Mouse (Mus musculus) forebrain, postnatal 0 days (tissue): ENCODE measurements around the gene Tbcd. TPM values are rescaled to one million over a fixed set of nuclear protein-coding genes. Genes with fewer than 3 reads are reported as not detected.

Source experiments
- ATAC-seq: fragments of 200-750 bp; cut with Nextera tagmentation; 2 replicates; pipeline ENCODE4 v1.8.0; 2017; ENCODE audit warnings: mild to moderate bottlenecking, moderate library complexity
- DNase-seq: peaks from one replicate; pipeline ENCODE4 v3.0.0-alpha.2; 2015
- H3K27ac ChIP-seq: fragments of 300-500 bp; sonication (generic); 2 replicates; pipeline ENCODE4 v1.5.1; 2014; ENCODE audit warnings: low read depth, mild to moderate bottlenecking, antibody characterized with exemption, low read length, moderate library complexity, mixed read lengths
- H3K27me3 ChIP-seq: fragments of 300-500 bp; sonication (generic); 2 replicates; pipeline ENCODE4 v1.6.1; 2014; ENCODE audit warnings: mild to moderate bottlenecking, low read length, mixed read lengths; ENCODE audit not compliant: insufficient read depth
- H3K36me3 ChIP-seq: fragments of 300-500 bp; sonication (generic); 2 replicates; pipeline ENCODE4 v1.6.1; 2014; ENCODE audit warnings: mild to moderate bottlenecking, moderate library complexity; ENCODE audit not compliant: insufficient read depth
- H3K4me1 ChIP-seq: fragments of 300-500 bp; sonication (generic); 2 replicates; pipeline ENCODE4 v1.6.1; 2014; ENCODE audit warnings: antibody characterized with exemption; ENCODE audit not compliant: insufficient read depth
- H3K4me2 ChIP-seq: fragments of 300-500 bp; sonication (generic); 2 replicates; pipeline ENCODE4 v1.6.1; 2014; ENCODE audit warnings: low read depth, mild to moderate bottlenecking, moderate library complexity
- H3K4me3 ChIP-seq: fragments of 300-500 bp; sonication (generic); 2 replicates; pipeline ENCODE4 v1.5.1; 2014; ENCODE audit warnings: low read depth, low read length, mixed read lengths
- H3K9ac ChIP-seq: fragments of 300-500 bp; sonication (generic); 2 replicates; pipeline ENCODE4 v1.6.1; 2014; ENCODE audit warnings: mild to moderate bottlenecking
- H3K9me3 ChIP-seq: fragments of 300-500 bp; sonication (generic); 2 replicates; pipeline ENCODE4 v1.6.1; 2016; ENCODE audit warnings: low read length
- CTCF ChIP-seq: sonication (generic); IDR thresholded peaks from 2 replicates; pipeline ENCODE4 v1.5.1; 2016; ENCODE audit warnings: antibody characterized with exemption, control low read depth, low read depth
- WGBS: fragments of 180-500 bp; shearing (Covaris S2); extraction: QIAGEN DNeasy Blood & Tissue Kit; methylation state at CpG from one replicate; pipeline ENCODE4 v1.1.7; 2014; 5-methylcytosine and 5-hydroxymethylcytosine counted together
- polyA plus RNA-seq: library from polyadenylated mRNA; unstranded; fragments of >200 nt; fragmentation: Nextera tagmentation; extraction: Ambion mirVana; gene quantifications from 2 replicates; pipeline ENCODE4 v1.2.1, GENCODE M21; 2015
- total RNA-seq: library from RNA; depleted of rRNA; stranded (reverse); fragments of >200 nt; gene quantifications from 2 replicates; pipeline ENCODE4 v1.2.3, GENCODE M21; 2014

Tbcd gene
- total and polyA plus RNA-seq, 2 experiments from 2014 or later, result 56.5 to 90.8 TPM

GRCm38 (mm10) chr11:121519131-121519530 is 67.4 kb downstream of the Tbcd start, which contains the start of gene Zfp750:
TSS of gene Zfp750 (minus strand) at chr11:121519333.
- Histone ChIP-seq H3K36me3 (no peaks in the 10 kb centered on the region), H3K27ac (no peak within 1 kb of the TSS), H3K9me3 (no peaks in the 10 kb centered on the region), H3K4me1 (no peaks in the 10 kb centered on the region), H3K4me2 (no peak within 1 kb of the TSS), H3K9ac (no peak within 1 kb of the TSS), H3K27me3 (no peaks in the 10 kb centered on the region), H3K4me3 (no peak within 1 kb of the TSS)
- no peak for DNase-seq
- no peak for TF ChIP-seq CTCF
- ATAC-seq, result no peak
- 54% methylated on average over 10 of the region's 10 CpGs for WGBS

GRCm38 (mm10) chr11:121519703-121520102 is 68.0 kb downstream of the Tbcd start:
- WGBS, result 90% methylated on average over 7 of the region's 7 CpGs
- no peak overlapping the region for H3K4me2 ChIP-seq
- H3K27me3 ChIP-seq, result no peaks in the 10 kb centered on the region
- no peaks in the 10 kb centered on the region for H3K4me1 ChIP-seq
- H3K27ac ChIP-seq, result no peak overlapping the region
- no peaks in the 10 kb centered on the region for H3K36me3 ChIP-seq
- no peak overlapping the region for H3K4me3 ChIP-seq
- no peak for TF ChIP-seq CTCF
- ATAC-seq (no peak), DNase-seq (no peak)
- no peak overlapping the region for H3K9ac ChIP-seq
- no peaks in the 10 kb centered on the region for H3K9me3 ChIP-seq

- no peak for TF ChIP-seq CTCF
- ATAC-seq, result no peak
These were observed 69.0 kb downstream of the Tbcd start for GRCm38 (mm10) chr11:121520761-121521160.

DNA sequence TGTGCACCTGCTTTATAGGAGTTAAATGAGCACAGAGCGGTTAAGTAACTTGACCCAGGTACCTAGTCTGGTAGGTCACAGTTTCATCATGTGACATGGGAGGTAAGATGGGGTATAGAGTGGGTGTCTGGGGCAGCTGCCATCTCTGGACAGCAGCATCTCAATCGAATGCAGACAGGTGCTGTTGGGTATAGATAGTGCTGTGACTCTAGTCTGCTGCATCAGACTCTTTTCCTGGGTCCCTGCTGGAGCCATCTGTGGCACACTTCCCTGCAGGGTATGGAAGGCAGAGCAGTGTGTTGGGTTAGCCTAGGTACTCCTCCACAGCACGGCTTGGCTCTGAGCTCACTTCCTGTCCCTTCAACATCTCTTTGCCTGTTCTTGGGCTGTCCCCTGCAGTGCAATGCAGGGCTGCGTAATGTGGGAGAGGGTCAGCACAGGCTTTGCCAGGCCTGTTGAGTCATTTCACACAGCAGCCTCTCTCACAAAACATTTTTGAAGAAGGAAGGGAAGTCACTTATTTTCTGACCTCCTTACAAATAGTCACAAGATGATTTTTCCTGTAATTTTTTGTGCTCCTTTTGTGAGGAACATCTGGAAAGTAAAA is 70.5 kb downstream of the Tbcd start:
- 85% methylated on average over 4 of the region's 4 CpGs for WGBS

More at GRCm38 (mm10) chr11:121520761-121521160, 69.0 kb downstream of the Tbcd start:
- Histone ChIP-seq H3K4me1 (no peaks in the 10 kb centered on the region), H3K4me2 (no peak overlapping the region), H3K27me3 (no peaks in the 10 kb centered on the region), H3K36me3 (no peaks in the 10 kb centered on the region), H3K9ac (no peak overlapping the region), H3K9me3 (no peaks in the 10 kb centered on the region), H3K27ac (no peak overlapping the region), H3K4me3 (no peak overlapping the region)
- 75% methylated on average over 2 of the region's 2 CpGs for WGBS
- no peak for DNase-seq

GRCm38 (mm10) chr11:121524191-121524590 is 72.4 kb downstream of the Tbcd start:
- Histone ChIP-seq H3K27me3 (no peaks in the 10 kb centered on the region), H3K36me3 (no peaks in the 10 kb centered on the region), H3K4me3 (no peak overlapping the region), H3K4me1 (no peaks in the 10 kb centered on the region), H3K9ac (no peak overlapping the region), H3K9me3 (no peaks in the 10 kb centered on the region), H3K4me2 (no peak overlapping the region), H3K27ac (no peak overlapping the region)
- no peak for ATAC-seq
- no peak for DNase-seq
- 90% methylated on average over 7 of the region's 7 CpGs for WGBS
- no peak for TF ChIP-seq CTCF

More for the DNA sequence above, 70.5 kb downstream of the Tbcd start:
- Histone ChIP-seq H3K36me3 (no peaks in the 10 kb centered on the region), H3K9me3 (no peaks in the 10 kb centered on the region), H3K27me3 (no peaks in the 10 kb centered on the region), H3K4me2 (no peak overlapping the region), H3K9ac (no peak overlapping the region), H3K4me1 (no peaks in the 10 kb centered on the region), H3K27ac (no peak overlapping the region), H3K4me3 (no peak overlapping the region)
- ATAC-seq (no peak), DNase-seq (no peak)
- no peak for TF ChIP-seq CTCF

GRCm38 (mm10) chr11:121529747-121530146 is 78.0 kb downstream of the Tbcd start:
- H3K4me1 ChIP-seq, result no peaks in the 10 kb centered on the region
- no peak for TF ChIP-seq CTCF
- no peak for DNase-seq
- H3K9me3 ChIP-seq, result no peaks in the 10 kb centered on the region
- H3K4me2 ChIP-seq, result no peak overlapping the region
- H3K27me3 ChIP-seq, result no peaks in the 10 kb centered on the region
- no peaks in the 10 kb centered on the region for H3K36me3 ChIP-seq
- WGBS, result 95% methylated on average over 3 of the region's 3 CpGs
- H3K27ac ChIP-seq, result no peak overlapping the region
- no peak overlapping the region for H3K9ac ChIP-seq
- no peak overlapping the region for H3K4me3 ChIP-seq
- no peak for ATAC-seq

DNA sequence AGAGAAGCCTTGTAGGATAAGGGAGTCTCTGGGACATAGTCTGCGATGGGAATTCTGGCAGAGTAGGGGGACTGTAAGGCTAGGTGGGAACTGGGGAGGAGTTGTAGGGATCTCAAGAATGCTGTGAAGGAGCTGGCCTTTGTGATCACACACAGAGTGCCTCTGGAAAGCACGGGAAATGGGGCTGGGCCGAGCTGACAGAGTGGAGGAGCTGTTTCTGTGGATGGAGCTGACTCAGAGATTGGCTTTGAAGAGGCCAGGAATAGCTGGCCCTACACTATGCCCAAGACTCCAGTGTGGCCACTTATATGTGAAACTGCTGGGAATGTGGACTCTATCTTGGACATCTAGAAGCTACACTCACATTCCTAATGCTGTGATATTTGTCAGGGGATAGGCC is 84.8 kb downstream of the Tbcd start:
- Histone ChIP-seq H3K9ac (no peak overlapping the region), H3K4me1 (no peaks in the 10 kb centered on the region), H3K27ac (no peak overlapping the region), H3K36me3 (peaks cover 1% of the 10 kb centered on the region; the same call in 1 of the 2 replicates), H3K4me2 (no peak overlapping the region), H3K4me3 (no peak overlapping the region), H3K9me3 (no peaks in the 10 kb centered on the region), H3K27me3 (no peaks in the 10 kb centered on the region)
- WGBS, result 62% methylated on average over 3 of the region's 3 CpGs
- no peak for TF ChIP-seq CTCF
- ATAC-seq (no peak), DNase-seq (no peak)
